Mouse (Mus musculus) testis, adult 2 months (tissue): ENCODE results near the gene Evi2b.

Experiments used
- CTCF ChIP-seq: fragments of 200-500 bp; IDR thresholded peaks from 2 replicates; pipeline ENCODE4 v1.5.1; 2012; ENCODE audit warnings: low read depth, mild to moderate bottlenecking, inconsistent platforms, low read length, moderate library complexity; ENCODE audit not compliant: control insufficient read depth, insufficient read depth, insufficient replicate concordance
- POLR2A ChIP-seq: fragments of 200-500 bp; IDR thresholded peaks from 2 replicates; pipeline ENCODE4 v1.6.1; 2012; ENCODE audit warnings: low read depth, mild to moderate bottlenecking, inconsistent platforms, low read length, moderate library complexity; ENCODE audit not compliant: control insufficient read depth

DNA sequence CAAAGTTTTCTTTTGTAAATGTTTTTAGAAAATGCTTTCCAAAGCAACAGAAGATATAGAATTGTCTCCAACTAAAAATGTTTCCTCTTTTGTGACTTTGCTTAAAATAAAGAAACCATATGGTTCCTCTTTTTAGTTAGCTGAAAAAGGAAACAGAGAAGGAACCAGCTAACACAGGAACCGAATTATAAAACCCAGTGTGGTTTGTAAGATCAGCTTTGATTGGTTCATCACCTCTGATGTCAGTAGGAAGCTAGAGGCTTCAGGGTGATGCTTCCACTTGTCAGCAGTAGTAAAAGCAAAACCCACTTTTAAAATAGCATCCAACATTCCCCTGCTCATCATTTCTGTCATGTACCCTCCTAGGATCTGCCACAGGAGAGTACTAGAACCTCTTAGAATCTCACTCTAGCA lies 3.7 kb downstream of the Evi2b start:
- TF ChIP-seq CTCF (no peak), POLR2A (no peak)
